Mouse (Mus musculus) ES-Bruce4 (cell line): ENCODE data around the gene Csrnp3. TPM values are rescaled to one million over a fixed set of nuclear protein-coding genes. Genes with fewer than 3 reads are reported as not detected.
A peak's percentile ranks its signal among the peaks of the same experiment; 100 is the strongest.

Experiments used
- H3K27ac ChIP-seq: 2 replicates; pipeline ENCODE4 v1.5.1; 2012; ENCODE audit warnings: low read length, inconsistent platforms; ENCODE audit not compliant: insufficient read depth
- H3K27me3 ChIP-seq: 2 replicates; pipeline ENCODE4 v1.6.1; 2012; ENCODE audit warnings: mild to moderate bottlenecking, low read length, inconsistent platforms; ENCODE audit not compliant: control insufficient read depth, poor library complexity, insufficient read depth, severe bottlenecking
- H3K36me3 ChIP-seq: 2 replicates; pipeline ENCODE4 v1.6.1; 2012; ENCODE audit warnings: inconsistent platforms, mild to moderate bottlenecking, low read length, moderate library complexity; ENCODE audit not compliant: control insufficient read depth, poor library complexity, insufficient read depth, severe bottlenecking
- H3K4me1 ChIP-seq: one replicate; pipeline ENCODE4 v1.8.1; 2011; ENCODE audit warnings: low read length; ENCODE audit not compliant: control insufficient read depth, insufficient read depth
- H3K4me3 ChIP-seq: 2 replicates; pipeline ENCODE4 v1.5.1; 2011; ENCODE audit warnings: low read depth, mild to moderate bottlenecking, low read length
- H3K9ac ChIP-seq: 2 replicates; pipeline ENCODE4 v1.6.1; 2012; ENCODE audit warnings: low read depth, mild to moderate bottlenecking, inconsistent platforms; ENCODE audit not compliant: poor library complexity, severe bottlenecking
- H3K9me3 ChIP-seq: replicated peaks from 2 replicates; pipeline ENCODE4 v1.6.1; 2012; ENCODE audit warnings: mild to moderate bottlenecking, low read length, inconsistent platforms; ENCODE audit not compliant: control insufficient read depth, poor library complexity, insufficient read depth, severe bottlenecking
- CTCF ChIP-seq: IDR thresholded peaks from one replicate; pipeline ENCODE4 v1.8.1; 2011; ENCODE audit warnings: low read depth, low read length
- EP300 ChIP-seq: IDR thresholded peaks from 2 replicates; pipeline ENCODE4 v1.6.1; 2011; ENCODE audit warnings: low read depth, low read length; ENCODE audit not compliant: insufficient read depth
- POLR2A ChIP-seq: IDR thresholded peaks from one replicate; pipeline ENCODE4 v1.8.1; 2011; ENCODE audit warnings: low read length; ENCODE audit not compliant: insufficient read depth
- polyA plus RNA-seq: library from polyadenylated mRNA; stranded (reverse); fragments of >200 nt; gene quantifications from 2 replicates; pipeline ENCODE4 v1.2.4, GENCODE M21; 2011; ENCODE audit warnings: low read depth; ENCODE audit not compliant: missing spikeins, insufficient read depth, insufficient read length

Csrnp3 gene
- polyA plus RNA-seq, 1 experiment: 5.1 TPM

- Histone ChIP-seq H3K9ac (no peak overlapping the region), H3K9me3 (no peaks in the 10 kb centered on the region), H3K4me1 (no peaks in the 10 kb centered on the region), H3K36me3 (no peaks in the 10 kb centered on the region), H3K27me3 (no peaks in the 10 kb centered on the region), H3K4me3 (peak overlapping the region; percentile 1; the same call in 1 of the 2 replicates), H3K27ac (no peak overlapping the region)
- TF ChIP-seq POLR2A (no peak), CTCF (peak; percentile 36)
These were observed 196.4 kb downstream of the Csrnp3 start for GRCm38 (mm10) chr2:66041917-66042419.

DNA sequence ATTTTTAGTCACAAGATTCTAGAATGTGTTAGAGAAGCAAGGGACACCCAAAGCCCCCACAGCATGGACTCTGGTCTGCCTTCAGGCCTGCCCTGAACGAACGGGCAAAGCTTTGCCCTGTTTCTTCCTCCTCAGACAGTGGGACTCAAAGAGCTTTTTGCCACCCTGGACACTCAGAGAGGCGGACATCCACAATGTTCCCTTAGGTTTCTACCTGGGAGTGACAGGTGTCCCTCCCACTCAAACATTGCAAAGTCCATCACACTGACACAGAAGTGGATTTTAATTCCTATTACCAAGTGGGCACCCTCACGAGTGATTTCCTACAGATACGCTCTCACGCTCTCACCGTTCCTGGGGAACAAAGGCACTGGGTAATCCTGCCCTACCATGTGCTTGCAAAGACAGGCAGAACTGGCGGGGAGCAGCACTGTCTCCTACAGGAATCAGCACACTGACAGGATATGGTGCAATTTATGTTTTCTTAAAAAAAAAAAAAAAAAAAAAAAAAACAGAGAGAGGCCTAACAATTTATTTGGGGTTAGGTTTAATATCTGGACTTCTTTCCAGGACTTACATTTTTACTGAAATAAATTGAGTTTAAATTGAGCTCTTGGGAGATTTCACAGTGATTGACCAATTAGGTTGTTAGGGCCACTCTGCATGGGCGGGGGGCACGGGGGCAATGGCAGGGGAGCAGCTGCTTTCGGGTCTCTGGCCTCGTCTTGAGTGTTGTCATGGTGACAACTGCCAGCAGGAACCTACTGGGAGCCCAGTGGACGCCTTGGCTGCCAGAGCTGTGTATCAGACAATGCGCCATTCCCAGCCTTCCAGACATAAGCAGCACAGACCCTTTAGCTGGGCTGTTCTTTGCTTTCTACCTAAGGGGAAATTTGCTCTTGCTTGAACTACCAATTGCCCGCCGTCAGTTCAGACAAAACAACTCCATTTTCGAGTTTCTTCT is 198.2 kb downstream of the Csrnp3 start:
- no peaks in the 10 kb centered on the region for H3K9me3 ChIP-seq
- TF ChIP-seq CTCF (no peak), POLR2A (no peak), EP300 (no peak)
- no peak overlapping the region for H3K27ac ChIP-seq
- no peaks in the 10 kb centered on the region for H3K27me3 ChIP-seq
- H3K9ac ChIP-seq: no peak overlapping the region
- H3K4me1 ChIP-seq: no peaks in the 10 kb centered on the region
- H3K4me3 ChIP-seq: no peak overlapping the region
- H3K36me3 ChIP-seq: no peaks in the 10 kb centered on the region

GRCm38 (mm10) chr2:66044405-66045089 is 199.0 kb downstream of the Csrnp3 start:
- no peak for TF ChIP-seq EP300
- no peak for TF ChIP-seq CTCF
- TF ChIP-seq POLR2A: no peak
- no peaks in the 10 kb centered on the region for H3K9me3 ChIP-seq
- no peak overlapping the region for H3K4me3 ChIP-seq
- no peaks in the 10 kb centered on the region for H3K27me3 ChIP-seq
- H3K36me3 ChIP-seq: no peaks in the 10 kb centered on the region
- H3K4me1 ChIP-seq: no peaks in the 10 kb centered on the region
- no peak overlapping the region for H3K9ac ChIP-seq
- no peak overlapping the region for H3K27ac ChIP-seq

DNA sequence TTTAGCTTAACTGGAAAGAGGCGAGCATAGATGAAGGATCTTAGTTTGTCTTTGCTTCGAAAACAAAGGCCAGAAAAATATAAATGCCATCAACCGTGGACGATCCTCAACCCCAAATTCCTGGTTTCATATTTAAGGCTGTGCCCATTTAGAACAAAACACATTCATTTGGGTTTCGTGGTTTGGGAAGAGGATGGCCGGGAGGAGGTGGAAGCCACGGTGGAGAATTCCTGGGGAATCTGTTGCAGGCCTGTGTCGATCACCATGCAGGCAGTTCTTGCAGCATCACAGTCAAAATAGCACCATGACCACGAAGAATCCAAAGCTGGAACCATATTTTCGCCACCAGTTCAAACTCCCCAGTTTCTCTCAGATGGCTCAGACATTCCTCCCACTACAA is 217.7 kb downstream of the Csrnp3 start:
- Histone ChIP-seq H3K27ac (no peak overlapping the region), H3K4me3 (no peak overlapping the region), H3K4me1 (no peaks in the 10 kb centered on the region), H3K9ac (no peak overlapping the region), H3K36me3 (no peaks in the 10 kb centered on the region), H3K27me3 (no peaks in the 10 kb centered on the region), H3K9me3 (no peaks in the 10 kb centered on the region)
- TF ChIP-seq CTCF: no peak
- TF ChIP-seq EP300: no peak
- TF ChIP-seq POLR2A: no peak

GRCm38 (mm10) chr2:66069454-66069853 is 223.9 kb downstream of the Csrnp3 start:
- no peak for TF ChIP-seq POLR2A
- TF ChIP-seq EP300: no peak
- TF ChIP-seq CTCF: no peak
- no peak overlapping the region for H3K9ac ChIP-seq
- no peaks in the 10 kb centered on the region for H3K4me1 ChIP-seq
- no peak overlapping the region for H3K27ac ChIP-seq
- no peaks in the 10 kb centered on the region for H3K36me3 ChIP-seq
- H3K27me3 ChIP-seq: no peaks in the 10 kb centered on the region
- no peak overlapping the region for H3K4me3 ChIP-seq
- H3K9me3 ChIP-seq: no peaks in the 10 kb centered on the region

- H3K4me1 ChIP-seq: no peaks in the 10 kb centered on the region
- TF ChIP-seq EP300 (no peak), CTCF (no peak), POLR2A (no peak)
- H3K36me3 ChIP-seq: no peaks in the 10 kb centered on the region
- no peak overlapping the region for H3K9ac ChIP-seq
- no peaks in the 10 kb centered on the region for H3K9me3 ChIP-seq
- no peak overlapping the region for H3K27ac ChIP-seq
- H3K4me3 ChIP-seq: no peak overlapping the region
- no peaks in the 10 kb centered on the region for H3K27me3 ChIP-seq
These were observed 235.2 kb downstream of the Csrnp3 start for GRCm38 (mm10) chr2:66080731-66081130.

Other genes with a start within 250 kb of the Csrnp3 start
- gene Scn2a, start 225.0 kb upstream of the Csrnp3 start, polyA plus RNA-seq: 1.1 and 1.5 TPM in 2 replicates